Comparison of ENCODE assay signal across 18 mouse cellular contexts in the genomic region with DNA sequence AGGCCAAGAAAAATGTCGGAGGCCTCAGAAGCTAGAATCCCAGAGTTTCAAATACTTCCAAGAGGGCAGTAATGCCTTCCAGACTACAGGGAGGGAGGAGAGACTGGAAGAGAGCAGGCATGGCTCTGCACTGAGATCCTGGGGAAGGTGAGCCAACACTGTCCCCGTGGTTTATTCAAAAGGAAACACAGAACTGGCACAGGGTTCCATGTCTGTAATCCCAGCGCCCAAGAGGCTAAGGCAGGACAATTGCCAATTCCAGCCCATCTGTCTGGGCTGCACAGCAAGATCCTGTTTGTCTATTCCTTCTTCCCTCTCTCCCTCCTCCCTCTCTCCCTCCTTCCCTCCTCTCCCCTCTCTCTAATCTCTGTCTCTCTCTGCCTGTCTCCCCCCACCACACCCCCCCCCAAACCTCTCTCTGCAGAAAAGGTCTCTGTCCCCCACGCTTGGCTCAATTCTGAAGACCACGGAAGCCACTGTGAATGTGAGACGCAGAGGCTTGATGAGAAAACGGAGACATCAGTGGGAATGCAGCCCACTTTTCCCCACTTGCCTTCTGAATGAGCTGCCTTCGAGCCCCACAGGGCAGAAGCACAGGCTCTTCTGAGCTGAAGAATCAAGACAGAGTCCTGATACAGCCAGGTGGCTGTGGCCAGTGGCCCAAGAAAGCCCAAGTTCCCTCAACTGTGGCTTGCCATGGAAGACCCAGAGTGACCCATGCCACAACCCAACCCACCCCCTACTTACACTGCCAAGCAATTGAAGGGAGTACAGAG. TPM values are rescaled to one million over a fixed set of nuclear protein-coding genes. Genes with fewer than 3 reads are reported as not detected.
DNase-seq lines count a peak whose midpoint lies in the region; ATAC-seq and TF ChIP-seq lines count a peak whose summit lies in the region.
"Had no signal": no experiment of that assay in that cellular context is flagged by ENCODE, and none has a peak within 500 bp of the region (broad histone marks: within the 10 kb centered on the region; RNA-seq: fewer than 3 reads in every experiment).

No protein-coding gene starts in this region.

- ATAC-seq in forebrain, postnatal 0 days = peak; percentile 32; the same call in 1 of the 2 replicates
- peak; percentile 9; the same call in 1 of the 2 replicates for ATAC-seq in midbrain, embryonic 16.5 days
- no peak for ATAC-seq in midbrain, embryonic 15.5 days (replicated peaks)
- ATAC-seq: intestine, embryonic 15.5 days; liver, postnatal 0 days had no signal

- 51% methylated on average over 8 of the region's 8 CpGs for WGBS in forebrain, postnatal 0 days
- WGBS in forebrain, embryonic 10.5 days = 83% methylated on average over 8 of the region's 8 CpGs
- 71% methylated on average over 8 of the region's 8 CpGs for WGBS in midbrain, embryonic 16.5 days
- WGBS in midbrain, embryonic 15.5 days = 71% methylated on average over 8 of the region's 8 CpGs

- H3K9ac ChIP-seq in forebrain, postnatal 0 days = no peak overlapping the region
- no peak overlapping the region for H3K9ac ChIP-seq in midbrain, embryonic 16.5 days (ENCODE audit: low read depth, low read length)
- no peak overlapping the region for H3K9ac ChIP-seq in midbrain, embryonic 15.5 days
- H3K9ac ChIP-seq: embryonic facial prominence, embryonic 12.5 days; intestine, embryonic 15.5 days; liver, postnatal 0 days; neural tube, embryonic 13.5 days had no signal

- H3K27ac ChIP-seq in forebrain, postnatal 0 days (ENCODE audit: low read depth, low read length) = no peak overlapping the region
- H3K27ac ChIP-seq in forebrain, embryonic 10.5 days = no peak overlapping the region
- no peak overlapping the region for H3K27ac ChIP-seq in midbrain, embryonic 16.5 days (ENCODE audit: low read length)
- no peak overlapping the region for H3K27ac ChIP-seq in midbrain, embryonic 15.5 days
- H3K27ac ChIP-seq: embryonic facial prominence, embryonic 12.5 days; heart, embryonic 10.5 days; intestine, embryonic 15.5 days; layer of hippocampus, adult 2 months; macrophage; neural tube, embryonic 13.5 days had no signal

- no peak for TF ChIP-seq CTCF in forebrain, postnatal 0 days (IDR thresholded peaks at IDR 0.05; ENCODE audit: low read depth)

- no peak overlapping the region for H3K4me2 ChIP-seq in forebrain, postnatal 0 days (ENCODE audit: low read depth)
- H3K4me2 ChIP-seq in midbrain, embryonic 16.5 days (ENCODE audit: low read length) = no peak overlapping the region
- H3K4me2 ChIP-seq in midbrain, embryonic 15.5 days = no peak overlapping the region
- H3K4me2 ChIP-seq: embryonic facial prominence, embryonic 12.5 days; intestine, embryonic 15.5 days; neural tube, embryonic 13.5 days had no signal

- H3K27me3 ChIP-seq in forebrain, postnatal 0 days (ENCODE audit: insufficient read depth, low read length) = no peaks in the 10 kb centered on the region
- H3K27me3 ChIP-seq in forebrain, embryonic 10.5 days (ENCODE audit: poor library complexity, severe bottlenecking) = peaks cover 28% of the 10 kb centered on the region
- no peaks in the 10 kb centered on the region for H3K27me3 ChIP-seq in midbrain, embryonic 16.5 days (ENCODE audit: control insufficient read depth, insufficient read depth, low read depth, low read length)
- H3K27me3 ChIP-seq in midbrain, embryonic 15.5 days (replicated peaks) = peaks cover 4% of the 10 kb centered on the region
- H3K27me3 ChIP-seq: embryonic facial prominence, embryonic 12.5 days; intestine, embryonic 15.5 days; neural tube, embryonic 13.5 days had no signal

- H3K9me3 ChIP-seq in forebrain, postnatal 0 days (ENCODE audit: low read length) = no peaks in the 10 kb centered on the region
- H3K9me3 ChIP-seq in forebrain, embryonic 10.5 days = no peaks in the 10 kb centered on the region
- H3K9me3 ChIP-seq in midbrain, embryonic 16.5 days (replicated peaks; ENCODE audit: control insufficient read depth, low read length, poor library complexity, severe bottlenecking) = no peaks in the 10 kb centered on the region
- no peaks in the 10 kb centered on the region for H3K9me3 ChIP-seq in midbrain, embryonic 15.5 days
- H3K9me3 ChIP-seq: embryonic facial prominence, embryonic 12.5 days; heart, embryonic 10.5 days; intestine, embryonic 15.5 days; neural tube, embryonic 13.5 days had no signal

- H3K4me3 ChIP-seq in forebrain, postnatal 0 days (ENCODE audit: low read depth, low read length) = no peak overlapping the region
- H3K4me3 ChIP-seq in forebrain, embryonic 10.5 days = no peak overlapping the region
- no peak overlapping the region for H3K4me3 ChIP-seq in midbrain, embryonic 16.5 days (ENCODE audit: low read depth, low read length)
- H3K4me3 ChIP-seq in midbrain, embryonic 15.5 days = no peak overlapping the region
- H3K4me3 ChIP-seq: embryonic facial prominence, embryonic 12.5 days; heart, embryonic 10.5 days; intestine, embryonic 15.5 days; layer of hippocampus, adult 2 months; neural tube, embryonic 13.5 days had no signal

- DNase-seq in forebrain, postnatal 0 days = peak; percentile 32
- no peak for DNase-seq in forebrain, embryonic 10.5 days (ENCODE audit: extremely low spot score, low spot score)
- DNase-seq in cerebellum, postnatal 10 days = peak; percentile 92 to 94
- no peak for DNase-seq in thymus, adult 18-20 months
- DNase-seq in embryo, embryonic 11 days = no peak
- no peak for DNase-seq in left cerebral cortex, adult 18-20 months (ENCODE audit: low spot score in 2 of 2)
- DNase-seq: adrenal gland, adult 2 months; liver, postnatal 0 days; right cerebral cortex, postnatal 4 days had no signal

- H3K36me3 ChIP-seq in forebrain, postnatal 0 days (ENCODE audit: insufficient read depth) = no peaks in the 10 kb centered on the region
- H3K36me3 ChIP-seq in forebrain, embryonic 10.5 days (replicated peaks) = no peaks in the 10 kb centered on the region
- no peaks in the 10 kb centered on the region for H3K36me3 ChIP-seq in midbrain, embryonic 16.5 days (ENCODE audit: control insufficient read depth, insufficient read depth, low read length)
- no peaks in the 10 kb centered on the region for H3K36me3 ChIP-seq in midbrain, embryonic 15.5 days (replicated peaks)
- H3K36me3 ChIP-seq: embryonic facial prominence, embryonic 12.5 days; G1E; heart, embryonic 10.5 days; intestine, embryonic 15.5 days; neural tube, embryonic 13.5 days had no signal

- no peaks in the 10 kb centered on the region for H3K4me1 ChIP-seq in forebrain, postnatal 0 days (ENCODE audit: insufficient read depth)
- peaks cover 16% of the 10 kb centered on the region for H3K4me1 ChIP-seq in forebrain, embryonic 10.5 days
- H3K4me1 ChIP-seq in midbrain, embryonic 16.5 days (ENCODE audit: control insufficient read depth, insufficient read depth, low read length) = no peaks in the 10 kb centered on the region
- H3K4me1 ChIP-seq in midbrain, embryonic 15.5 days = no peaks in the 10 kb centered on the region
- H3K4me1 ChIP-seq: intestine, embryonic 15.5 days had no signal

RNA-seq across cellular contexts. Expression of a gene that starts 8.8 kb away (rescaled TPM):
- total RNA-seq in forebrain, postnatal 0 days (2014; rRNA removed) = 30.6 and 58.3 TPM in 2 replicates
- 13.4 and 27.4 TPM in 2 replicates for polyA plus RNA-seq in forebrain, postnatal 0 days (2015; fragmentation: Nextera tagmentation; extraction: Ambion mirVana)
- polyA plus RNA-seq in forebrain, embryonic 10.5 days (2016; fragmentation: Nextera tagmentation; extraction: Ambion mirVana) = 8.3 and 10.2 TPM in 2 replicates
- 28.2 and 30.1 TPM in 2 replicates for polyA plus RNA-seq in midbrain, embryonic 16.5 days (2015; fragmentation: Nextera tagmentation; extraction: Ambion mirVana)
- polyA plus RNA-seq in midbrain, embryonic 15.5 days (2015; fragmentation: Nextera tagmentation; extraction: Ambion mirVana) = 20.9 and 27.4 TPM in 2 replicates
- 1 to 10 TPM; 9.8 to 10.0 TPM for total RNA-seq in left cerebral cortex, adult 18-20 months (2021)
- total RNA-seq: G1E had no signal
- polyA plus RNA-seq: G1E had no signal

Comparison
In these comparisons a context has a peak if more than half of its experiments do, and no peak if none do; other contexts are left out.
1. DNase-seq: peak in forebrain, postnatal 0 days (single experiment) and cerebellum, postnatal 10 days (2 of 2); none in forebrain, embryonic 10.5 days (single experiment), thymus, adult 18-20 months (0 of 2), embryo, embryonic 11 days (single experiment) and left cerebral cortex, adult 18-20 months (0 of 2).